9 mouse cellular contexts compared by ENCODE assay signal in genomic region chr1:36172941-36173340, GRCm38 (mm10).
"Had no signal": no experiment of that assay in that cellular context is flagged by ENCODE, and none has a peak within 500 bp of the region (broad histone marks: within the 10 kb centered on the region; RNA-seq: fewer than 3 reads in every experiment).

No protein-coding gene starts in this region.

- H3K4me1 ChIP-seq: kidney, embryonic 15.5 days; limb, embryonic 15.5 days; liver, embryonic 12.5 days; lung, embryonic 15.5 days; midbrain, embryonic 13.5 days; stomach, embryonic 15.5 days had no signal

- H3K27ac ChIP-seq: kidney, embryonic 15.5 days; limb, embryonic 15.5 days; liver, embryonic 12.5 days; lung, embryonic 15.5 days; midbrain, embryonic 13.5 days; stomach, embryonic 15.5 days had no signal

- H3K9me3 ChIP-seq: kidney, embryonic 15.5 days; limb, embryonic 15.5 days; liver, embryonic 12.5 days; lung, embryonic 15.5 days; midbrain, embryonic 13.5 days; stomach, embryonic 15.5 days had no signal

- H3K4me3 ChIP-seq: kidney, embryonic 15.5 days; limb, embryonic 15.5 days; liver, embryonic 12.5 days; lung, embryonic 15.5 days; midbrain, embryonic 13.5 days; stomach, embryonic 15.5 days had no signal

- H3K4me2 ChIP-seq: kidney, embryonic 15.5 days; limb, embryonic 15.5 days; liver, embryonic 12.5 days; lung, embryonic 15.5 days; midbrain, embryonic 13.5 days; stomach, embryonic 15.5 days had no signal

- DNase-seq: right cerebral cortex, postnatal 14 days; thymus, postnatal 36 days had no signal

- ATAC-seq: intestine, embryonic 16.5 days; liver, embryonic 12.5 days; midbrain, embryonic 13.5 days had no signal

- H3K27me3 ChIP-seq: kidney, embryonic 15.5 days; limb, embryonic 15.5 days; liver, embryonic 12.5 days; lung, embryonic 15.5 days; midbrain, embryonic 13.5 days; stomach, embryonic 15.5 days had no signal

- H3K9ac ChIP-seq: kidney, embryonic 15.5 days; limb, embryonic 15.5 days; liver, embryonic 12.5 days; lung, embryonic 15.5 days; midbrain, embryonic 13.5 days; stomach, embryonic 15.5 days had no signal
